Mouse (Mus musculus) cerebellum, postnatal 4 days (tissue): ENCODE results near the gene Stim1.

Source experiments
- DNase-seq, 2 experiments: peaks; one replicate each; pipeline ENCODE4 v3.0.0; 2022; ENCODE audit warnings: low spot score in 2 of 2, mixed read lengths in 1 of 2

The Stim1 gene

GRCm38 (mm10) chr7:102302471-102302870 lies 34.9 kb downstream of the Stim1 start:
- DNase-seq: no peak

DNA sequence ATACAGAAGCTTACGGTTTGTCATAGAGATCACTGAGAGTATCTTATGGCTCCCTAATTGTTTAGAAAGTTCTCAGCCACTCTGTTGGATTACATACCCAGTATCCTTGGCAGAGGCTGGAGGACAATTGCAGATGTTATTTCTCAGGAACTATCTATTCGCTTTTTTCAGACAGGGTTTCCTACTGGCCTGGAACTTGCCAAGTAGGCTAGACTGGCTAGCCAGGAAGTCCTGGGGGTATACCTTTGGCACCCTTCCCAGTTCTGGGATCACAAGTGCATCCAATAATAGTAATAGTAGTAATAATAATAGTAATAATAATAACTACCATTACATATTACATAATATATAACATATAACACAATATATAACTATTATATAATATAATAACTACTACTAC lies 38.0 kb downstream of the Stim1 start:
- no peak for DNase-seq

- DNase-seq: no peak
These were observed 42.7 kb downstream of the Stim1 start for GRCm38 (mm10) chr7:102310266-102310665.

GRCm38 (mm10) chr7:102310821-102311220 lies 43.2 kb downstream of the Stim1 start:
- no peak for DNase-seq

DNA sequence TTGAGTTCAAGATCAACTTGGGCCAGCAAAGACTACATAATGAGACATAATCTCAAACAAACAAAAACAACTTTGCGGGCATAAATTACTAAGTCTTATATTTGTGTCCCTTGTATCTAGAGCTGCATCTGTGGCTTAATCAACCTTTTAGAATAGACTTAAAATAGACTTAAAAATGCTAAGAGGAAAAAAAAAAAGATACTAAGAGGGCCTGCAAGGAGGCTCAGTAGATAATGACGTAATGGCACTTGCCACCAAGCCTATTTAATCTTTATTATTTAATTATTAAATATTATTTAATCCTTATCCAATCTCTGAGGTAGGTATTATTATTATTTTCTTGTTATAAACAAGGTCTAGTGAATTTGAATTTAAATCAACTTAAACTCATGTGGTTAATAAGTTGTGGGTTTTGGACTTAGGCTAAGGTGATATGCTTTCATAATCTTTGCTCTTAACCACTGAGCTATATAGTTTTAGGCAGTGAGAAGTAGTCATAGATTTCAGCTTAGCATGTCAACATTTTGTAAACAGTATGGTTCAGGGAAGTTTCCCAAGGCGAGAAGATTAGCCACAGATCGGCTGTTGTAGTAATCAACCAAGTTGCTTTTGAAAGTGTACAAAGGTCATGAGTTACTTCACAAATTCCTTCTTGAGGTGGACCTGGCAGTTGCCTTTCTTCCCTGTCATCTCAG lies 45.4 kb downstream of the Stim1 start:
- DNase-seq: no peak

GRCm38 (mm10) chr7:102313535-102313863 lies 45.9 kb downstream of the Stim1 start:
- DNase-seq: no peak

DNA sequence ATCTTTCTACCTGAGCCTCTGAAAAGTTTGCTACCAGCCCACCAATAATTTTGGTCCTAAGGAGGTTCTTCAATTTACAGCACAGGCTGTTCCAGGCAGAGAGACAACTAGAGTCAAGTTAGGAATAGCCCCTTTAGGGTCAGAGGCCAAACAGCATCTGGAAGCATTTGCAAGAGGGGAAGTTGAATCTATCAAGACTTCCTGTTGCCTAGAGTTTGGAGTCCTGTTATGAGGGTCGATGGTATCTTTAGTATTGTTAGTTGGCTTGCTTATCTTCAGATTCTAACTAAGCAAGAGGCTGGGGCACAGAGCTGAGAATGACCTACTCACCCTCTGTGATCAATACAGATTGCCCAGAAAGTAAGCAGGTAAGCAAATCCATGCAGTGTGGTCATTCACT lies 46.5 kb downstream of the Stim1 start:
- DNase-seq: no peak

- no peak for DNase-seq
These were observed 47.3 kb downstream of the Stim1 start for GRCm38 (mm10) chr7:102314908-102315307.

GRCm38 (mm10) chr7:102315435-102315834 lies 47.8 kb downstream of the Stim1 start:
- no peak for DNase-seq

GRCm38 (mm10) chr7:102317583-102318168 lies 50.1 kb downstream of the Stim1 start:
- DNase-seq: no peak

DNA sequence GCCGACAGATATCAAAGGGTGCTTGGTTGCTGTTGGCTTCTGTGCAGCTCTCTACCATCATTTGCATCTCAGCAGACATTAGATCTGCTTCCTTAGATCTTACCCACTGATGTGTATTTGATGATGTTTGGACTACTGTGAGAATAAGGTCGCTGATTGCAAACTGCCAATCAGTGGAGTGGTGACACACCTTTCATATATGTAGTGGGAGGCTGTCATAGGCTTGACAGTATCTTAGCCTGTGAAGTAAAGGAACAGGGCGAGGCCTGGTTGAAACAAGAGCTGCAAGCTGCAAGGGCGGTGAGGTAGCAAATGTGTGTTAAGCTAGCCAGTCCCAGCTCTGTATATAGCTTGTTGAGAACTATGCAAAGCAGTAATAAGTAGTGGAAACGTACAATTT lies 54.5 kb downstream of the Stim1 start:
- no peak for DNase-seq

GRCm38 (mm10) chr7:102326323-102326722 lies 58.7 kb downstream of the Stim1 start:
- DNase-seq: no peak

GRCm38 (mm10) chr7:102330270-102330669 lies 62.7 kb downstream of the Stim1 start:
- DNase-seq: no peak

DNA sequence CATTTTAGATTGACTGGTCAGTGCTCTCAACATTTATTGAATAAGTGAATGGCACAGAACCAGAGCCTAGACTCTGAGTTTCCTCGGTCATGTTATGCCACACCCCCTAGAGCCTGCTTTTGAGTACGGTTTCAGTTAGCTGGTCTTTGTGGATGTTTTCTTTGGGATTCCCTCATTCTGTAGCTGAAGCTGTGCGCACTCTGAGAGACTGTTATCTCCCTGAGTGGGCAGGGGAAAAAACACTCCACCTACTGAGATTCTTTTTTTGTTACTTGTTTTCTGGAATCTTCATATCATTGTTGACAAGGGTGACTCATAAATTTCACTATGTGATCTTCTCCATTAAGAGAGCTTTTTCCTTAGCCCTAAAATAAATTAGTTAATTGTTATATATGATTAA lies 63.9 kb downstream of the Stim1 start:
- DNase-seq: no peak

DNA sequence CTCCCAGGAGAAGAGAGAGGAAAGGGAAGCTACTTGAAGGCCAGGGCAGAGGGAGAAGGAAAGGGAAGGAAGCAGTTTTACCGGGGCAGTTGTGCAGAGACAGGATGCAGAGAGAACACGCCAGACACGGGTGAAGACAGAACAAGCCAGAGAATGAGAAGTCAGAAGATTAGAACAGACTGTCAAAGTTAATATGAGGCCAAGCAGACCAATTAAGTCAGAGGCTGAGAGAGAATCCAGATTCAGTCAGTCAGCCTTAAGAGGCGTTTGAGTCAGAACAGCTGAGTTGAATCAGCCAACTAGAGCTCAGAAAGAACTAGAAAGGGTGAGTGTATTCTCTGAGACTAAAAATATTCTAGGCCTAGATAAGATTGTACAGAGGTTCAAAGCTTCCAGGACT lies 66.1 kb downstream of the Stim1 start:
- no peak for DNase-seq

GRCm38 (mm10) chr7:102337326-102337725 lies 69.7 kb downstream of the Stim1 start:
- DNase-seq: no peak

DNA sequence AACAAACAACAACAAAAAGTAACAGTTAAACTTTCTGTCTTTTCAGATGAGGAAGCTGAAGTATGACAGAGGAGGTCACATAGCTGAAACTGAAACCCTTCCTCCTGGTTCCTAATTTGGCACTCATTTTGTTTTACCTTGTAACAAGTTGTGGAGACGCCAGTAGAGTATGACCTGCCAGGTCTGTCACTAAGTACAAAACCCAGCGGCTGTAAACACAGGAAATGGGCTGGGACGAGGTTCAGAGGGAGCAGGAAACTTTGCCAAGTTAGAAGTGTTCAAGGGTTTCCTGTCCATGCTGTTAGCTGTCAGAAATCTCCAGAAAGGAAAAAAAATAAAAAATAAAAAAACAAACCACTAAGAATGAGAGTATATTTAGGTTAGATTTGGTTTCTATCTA lies 70.3 kb downstream of the Stim1 start:
- no peak for DNase-seq

DNA sequence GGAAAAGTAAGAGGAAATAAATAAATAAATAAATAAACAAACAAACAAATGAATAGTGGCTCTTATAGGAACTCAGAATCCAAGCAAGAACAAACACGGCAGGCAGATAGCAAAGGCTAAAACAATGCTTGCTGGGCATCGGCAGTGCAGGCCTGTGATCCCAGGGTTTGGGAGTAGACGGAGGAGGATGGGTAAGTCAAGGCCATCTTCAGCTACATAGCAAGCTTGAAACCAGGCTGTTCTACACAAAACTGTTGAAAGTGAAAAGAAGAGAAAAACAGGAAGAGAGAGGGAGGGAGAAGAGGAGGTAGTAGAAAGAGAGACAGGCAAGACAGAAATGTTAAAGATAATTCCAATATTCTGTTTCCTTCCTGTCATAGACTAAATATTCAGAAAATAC lies 71.3 kb downstream of the Stim1 start:
- DNase-seq: no peak

- no peak for DNase-seq
These were observed 78.3 kb downstream of the Stim1 start for GRCm38 (mm10) chr7:102345893-102346292.

GRCm38 (mm10) chr7:102347327-102347726 lies 79.7 kb downstream of the Stim1 start:
- DNase-seq: no peak

DNA sequence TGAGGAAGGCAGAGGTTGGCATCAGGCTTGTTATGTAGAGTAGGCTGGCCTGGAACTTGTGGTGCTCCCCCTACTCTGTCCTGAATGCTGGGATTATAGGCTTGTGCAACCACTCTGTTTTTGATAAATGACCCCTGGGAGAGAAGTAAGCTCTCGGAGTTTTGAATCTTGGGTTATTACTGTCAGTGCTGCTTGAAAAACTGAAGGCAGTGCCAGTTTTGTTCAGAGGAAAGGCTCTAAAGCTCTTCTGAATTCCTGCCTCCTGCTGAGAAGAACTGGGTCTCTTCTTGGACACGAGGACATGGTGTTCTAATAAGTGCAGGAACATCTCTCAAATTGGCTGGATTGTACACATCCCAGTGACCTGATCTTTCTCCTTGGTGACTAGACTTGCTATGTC lies 81.1 kb downstream of the Stim1 start:
- DNase-seq: no peak

- no peak for DNase-seq
These were observed 81.6 kb downstream of the Stim1 start for GRCm38 (mm10) chr7:102349236-102349635.

- no peak for DNase-seq
These were observed 85.8 kb downstream of the Stim1 start for GRCm38 (mm10) chr7:102353420-102353819.

GRCm38 (mm10) chr7:102358124-102358523 lies 90.5 kb downstream of the Stim1 start:
- DNase-seq: no peak
